Mouse (Mus musculus): ENCODE measurements around the gene Pak4.

GRCm38 (mm10) chr7:28583570-28584344, 14.2 kb downstream of the Pak4 start:
- no peak for TF ChIP-seq CTCF (IDR thresholded peaks at IDR 0.05; ENCODE audit: low read depth)
- no peak for TF ChIP-seq EP300 (IDR thresholded peaks at IDR 0.05; ENCODE audit: low read depth)

Data from liver, postnatal 0 days (tissue).